Mouse (Mus musculus) kidney, postnatal 25 days (tissue): ENCODE results near the gene Adamtsl3.

ENCODE experiments used
- DNase-seq, 2 experiments: peaks; one replicate each; pipeline ENCODE4 v3.0.0; 2021; ENCODE audit warnings: mixed read lengths in 2 of 2

Gene Adamtsl3

DNA sequence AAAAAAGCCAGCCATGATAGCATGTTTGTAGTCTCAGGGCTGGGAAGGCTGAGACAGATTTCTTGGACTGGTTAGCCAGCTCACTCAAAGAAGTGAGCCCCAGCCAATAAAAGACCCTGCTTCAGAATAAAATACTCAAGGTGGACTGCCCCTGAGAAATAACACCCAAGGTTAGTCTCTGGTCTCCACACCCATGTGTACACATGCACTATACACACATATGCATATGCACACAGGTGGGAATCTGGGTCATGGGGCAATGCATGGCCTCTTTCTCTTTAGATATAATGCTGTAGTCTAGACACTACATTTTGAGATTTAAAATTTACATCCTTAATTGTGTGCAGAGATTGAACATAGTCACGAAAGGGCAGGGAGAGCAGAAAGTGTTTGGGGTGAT, 88.8 kb downstream of the Adamtsl3 start:
- DNase-seq = no peak

DNA sequence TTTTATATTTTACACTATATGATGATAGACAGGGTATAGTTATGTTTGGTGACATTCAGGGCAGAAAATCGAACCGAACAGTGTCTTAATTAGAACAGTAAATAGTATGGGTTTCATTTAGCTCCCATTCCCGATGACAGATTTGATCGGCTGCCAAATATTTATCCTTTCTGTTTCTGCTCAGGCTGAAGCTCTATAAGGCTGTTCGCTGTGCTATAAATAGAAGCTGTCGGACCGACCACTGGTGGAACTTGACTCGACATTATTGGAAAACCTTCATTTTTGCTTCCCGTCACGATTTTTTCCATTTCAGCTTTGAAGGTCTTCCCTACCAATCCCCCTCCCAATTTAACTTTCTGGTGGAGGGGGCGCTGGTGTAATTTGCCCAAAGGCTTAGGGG, 89.9 kb downstream of the Adamtsl3 start:
- DNase-seq = no peak

DNA sequence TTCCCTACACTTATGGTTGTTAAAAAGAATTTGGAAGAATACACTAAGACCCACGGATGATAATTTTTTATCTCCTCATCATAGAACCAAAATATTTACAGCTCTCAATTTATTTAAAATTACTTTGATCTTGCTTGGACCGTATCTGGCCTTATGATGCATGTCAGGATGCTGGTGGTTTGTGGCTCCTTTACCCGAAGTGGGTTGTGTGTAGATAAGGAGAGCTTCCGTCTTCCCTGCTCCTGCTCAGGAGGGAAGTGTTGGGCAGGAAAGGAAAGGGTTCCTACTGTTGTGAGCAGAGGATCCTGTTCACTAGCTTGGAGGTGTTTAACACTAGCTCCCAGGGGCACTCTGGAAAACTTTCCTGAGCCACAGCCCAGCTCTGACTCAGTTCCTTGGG, 94.0 kb downstream of the Adamtsl3 start:
- DNase-seq = no peak

DNA sequence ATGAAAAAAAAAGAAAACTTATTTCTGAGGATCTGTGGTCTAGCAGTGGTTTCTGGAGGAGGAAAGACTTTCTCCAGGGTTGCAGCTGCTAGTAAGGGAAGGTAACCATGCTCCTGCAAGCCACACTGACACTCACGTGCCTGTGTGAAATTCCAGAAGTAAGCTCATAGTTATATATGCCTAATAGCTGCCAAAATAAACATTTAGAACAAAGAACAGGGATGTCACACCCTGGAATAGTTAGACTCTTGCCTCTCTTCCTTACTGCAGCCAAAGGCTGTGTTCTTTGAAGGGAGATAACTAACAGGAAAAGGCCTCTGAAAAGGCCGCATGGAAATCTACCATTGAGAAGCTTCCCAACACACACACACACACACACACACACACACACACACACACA, 96.1 kb downstream of the Adamtsl3 start:
- no peak for DNase-seq

DNA sequence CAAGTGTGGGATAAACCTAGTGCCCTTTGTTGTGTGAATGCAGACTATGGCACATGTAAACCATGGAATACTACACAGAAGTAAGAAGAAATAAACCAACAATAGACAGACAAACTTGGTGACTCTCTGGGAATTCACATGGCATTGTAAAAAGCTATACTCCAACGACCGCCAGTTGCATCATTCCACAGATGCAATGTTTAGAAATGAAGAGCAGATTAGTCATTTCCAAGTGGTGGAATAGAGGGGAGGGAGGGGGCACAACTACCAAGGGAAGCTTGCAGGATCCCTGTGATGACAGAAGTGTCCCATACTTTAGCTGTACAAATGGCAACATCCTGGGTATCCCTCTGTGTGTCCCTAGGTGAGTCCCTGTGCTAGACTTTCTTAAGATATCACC, 97.7 kb downstream of the Adamtsl3 start:
- no peak for DNase-seq

DNA sequence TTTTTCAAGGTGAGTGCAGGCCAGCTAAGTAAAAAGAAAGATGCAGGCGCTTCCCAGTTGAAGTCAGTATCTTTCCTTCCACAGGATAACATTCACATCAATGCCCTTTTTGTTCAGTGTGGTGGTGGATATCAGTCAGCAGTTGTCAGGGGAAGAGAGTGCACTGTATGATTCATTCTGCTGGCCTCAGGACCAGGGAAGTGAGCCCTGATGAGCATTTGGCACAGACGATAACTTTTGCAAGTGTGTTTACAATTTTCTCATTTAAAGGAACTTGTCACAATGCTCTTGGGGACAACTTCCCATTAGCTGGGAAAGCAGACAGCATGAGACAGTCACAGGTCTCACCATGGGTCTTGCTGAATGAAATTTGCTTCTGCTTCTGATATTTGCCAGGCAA, 122.9 kb downstream of the Adamtsl3 start:
- no peak for DNase-seq

DNA sequence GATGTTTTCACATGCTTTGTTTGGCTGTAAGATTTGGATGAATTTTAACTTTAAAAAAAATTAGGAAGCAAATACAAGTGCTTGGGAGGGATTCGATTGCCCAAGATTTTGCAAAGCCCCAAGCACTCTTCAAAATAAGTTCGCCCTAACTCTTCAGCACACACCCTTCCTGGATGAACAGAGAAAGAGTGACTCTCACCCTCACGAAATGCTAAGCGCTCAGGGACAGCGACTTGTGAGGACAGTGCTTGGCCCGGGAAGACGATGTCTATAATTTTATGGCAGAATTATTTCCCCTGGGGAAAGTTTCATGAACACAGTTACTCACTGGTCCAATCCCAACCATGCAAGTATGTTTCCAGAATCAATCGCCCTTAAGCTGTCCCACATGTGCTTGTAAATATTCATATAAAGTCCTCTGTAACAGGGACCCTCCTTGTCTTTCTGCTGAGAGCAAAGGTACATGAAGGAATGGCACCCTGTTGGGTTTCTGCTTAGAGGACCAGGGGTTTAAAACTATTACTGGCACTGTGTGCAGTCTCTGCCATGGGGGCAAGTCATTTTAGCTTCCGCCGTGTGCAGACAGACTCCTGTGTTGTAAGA, 127.5 kb downstream of the Adamtsl3 start:
- no peak for DNase-seq

DNA sequence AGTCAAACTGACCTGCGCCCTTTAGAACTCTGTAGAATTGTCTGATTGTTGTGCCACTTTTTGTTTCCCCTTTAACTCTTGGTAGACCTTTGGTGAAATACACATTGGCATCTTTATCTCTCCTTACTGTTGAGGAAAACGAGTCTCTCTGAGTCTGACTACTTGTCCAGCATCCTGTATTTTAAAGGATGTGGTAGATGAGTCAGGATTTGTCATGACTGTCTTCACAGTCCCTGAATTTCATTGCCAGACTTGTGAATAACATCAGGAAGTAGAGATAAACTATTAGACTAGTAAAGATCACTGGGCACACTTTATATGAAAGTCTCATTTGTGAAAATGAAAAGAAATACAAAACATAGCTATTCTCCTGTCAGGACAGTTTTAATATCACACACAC, 128.9 kb downstream of the Adamtsl3 start:
- DNase-seq = no peak

DNA sequence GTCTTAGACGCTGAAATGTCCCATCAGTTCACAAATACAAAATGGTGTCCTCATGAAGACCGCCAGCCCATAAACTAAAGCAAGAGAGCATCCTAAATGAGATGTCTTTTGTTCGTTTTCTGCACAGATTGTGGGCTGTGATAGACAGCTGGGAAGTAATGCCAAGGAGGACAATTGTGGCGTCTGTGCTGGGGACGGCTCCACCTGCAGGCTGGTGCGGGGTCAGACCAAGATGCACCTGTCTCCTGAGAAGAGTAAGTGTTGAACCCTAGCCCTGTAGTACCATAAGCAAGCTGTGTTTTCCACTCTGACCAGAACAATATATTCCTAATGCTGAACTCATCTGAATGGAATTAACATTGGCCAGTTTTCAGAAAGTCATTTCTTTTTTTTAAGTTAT, 129.9 kb downstream of the Adamtsl3 start:
- DNase-seq = no peak

DNA sequence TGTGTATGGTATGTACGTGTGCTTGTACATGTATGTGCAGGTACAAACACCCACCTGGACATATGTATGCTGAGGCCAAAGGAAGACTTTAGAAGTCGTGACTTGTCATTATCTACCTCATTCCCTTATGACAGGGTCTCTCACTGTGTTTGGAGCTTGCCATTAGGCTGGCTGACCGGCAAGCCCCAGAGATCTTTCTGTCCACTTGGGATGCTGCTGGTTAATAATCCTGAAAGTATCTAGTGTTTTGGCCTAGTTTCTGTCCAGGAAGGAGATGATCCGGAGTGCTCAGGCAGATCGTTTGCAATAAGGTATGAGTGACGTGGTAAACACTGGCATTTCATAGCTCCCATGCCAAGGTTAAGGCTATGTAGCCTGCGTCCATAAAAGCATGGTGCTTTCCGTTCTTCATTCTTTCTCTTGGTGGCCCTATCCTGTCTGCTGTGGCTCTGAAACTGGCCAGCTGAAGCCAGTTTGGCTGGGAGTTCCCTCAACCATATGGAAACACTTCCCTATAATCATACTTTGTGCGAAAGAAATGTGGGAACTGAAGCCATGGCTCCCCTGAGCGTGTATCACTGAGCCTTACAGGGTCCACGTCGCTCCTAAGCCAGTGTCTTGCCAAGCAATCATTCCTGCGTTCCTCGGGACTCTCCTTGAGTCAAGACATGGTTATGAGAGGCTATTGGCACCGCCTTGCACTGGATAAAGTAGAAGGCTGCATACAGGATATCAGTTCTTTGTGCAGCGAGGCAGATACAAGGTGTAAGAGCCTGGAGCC, 141.1 kb downstream of the Adamtsl3 start:
- no peak for DNase-seq

DNA sequence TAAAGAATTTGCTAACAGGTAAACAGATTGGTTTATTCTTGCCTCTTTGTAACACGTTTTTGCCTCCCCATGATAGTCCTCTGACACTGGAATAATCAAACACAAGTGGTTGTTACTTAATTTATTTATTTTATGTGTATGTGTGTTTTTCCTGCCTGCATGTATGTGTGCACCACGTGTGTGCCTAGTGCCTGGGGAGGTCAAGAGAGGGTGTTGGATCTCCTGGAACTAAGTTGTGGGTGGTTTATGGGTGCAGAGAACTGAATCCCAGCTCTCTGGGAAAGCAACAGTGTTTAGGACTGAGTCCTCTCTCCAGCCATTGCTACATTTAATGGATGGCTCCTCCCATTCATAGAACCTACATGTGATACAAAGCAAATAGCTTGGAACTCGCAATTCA, 143.0 kb downstream of the Adamtsl3 start:
- no peak for DNase-seq

DNA sequence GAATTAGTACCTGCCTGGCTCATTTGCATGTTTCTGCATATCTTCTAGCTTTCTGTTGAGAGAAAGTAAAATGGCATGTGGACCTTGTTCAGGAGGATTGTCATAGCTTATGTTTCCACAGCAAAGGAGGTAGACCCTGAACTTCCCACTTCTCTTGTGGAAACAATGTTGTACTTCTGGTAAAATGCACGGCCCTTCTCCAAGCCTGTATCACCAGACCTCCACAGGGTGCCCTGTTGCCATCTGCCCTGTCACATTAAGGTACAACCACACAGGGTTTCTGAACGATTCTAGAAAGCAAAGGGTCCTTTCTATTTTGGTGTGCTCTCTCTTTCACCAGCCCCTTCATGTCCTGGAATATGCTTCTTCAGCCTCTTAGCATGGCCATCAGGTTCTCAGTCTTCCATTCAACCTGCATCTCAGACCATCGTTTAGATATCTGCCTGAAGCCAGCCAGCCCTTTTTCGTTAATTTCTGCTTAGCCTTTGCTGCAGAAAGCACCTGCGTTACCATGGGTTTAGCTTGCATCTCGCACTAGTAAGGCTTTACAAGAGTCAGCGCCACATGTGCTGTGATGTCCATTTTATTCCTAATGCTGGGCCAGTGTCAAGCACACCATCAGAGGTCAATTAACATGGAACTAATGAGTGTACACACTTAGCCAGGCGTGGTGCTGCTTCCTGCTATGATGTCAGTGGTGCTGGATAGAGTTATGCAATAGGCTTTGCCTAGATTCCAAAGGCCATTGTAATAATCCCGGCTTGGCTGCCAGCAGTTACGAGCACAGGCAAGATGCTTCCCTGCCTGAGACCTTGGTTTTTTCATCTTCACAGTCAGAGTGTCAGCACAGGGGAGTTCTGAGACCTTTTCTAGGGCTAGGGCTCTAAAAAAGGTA, 143.6 kb downstream of the Adamtsl3 start:
- peak in 1 of 2 experiments; percentile 9 for DNase-seq

DNA sequence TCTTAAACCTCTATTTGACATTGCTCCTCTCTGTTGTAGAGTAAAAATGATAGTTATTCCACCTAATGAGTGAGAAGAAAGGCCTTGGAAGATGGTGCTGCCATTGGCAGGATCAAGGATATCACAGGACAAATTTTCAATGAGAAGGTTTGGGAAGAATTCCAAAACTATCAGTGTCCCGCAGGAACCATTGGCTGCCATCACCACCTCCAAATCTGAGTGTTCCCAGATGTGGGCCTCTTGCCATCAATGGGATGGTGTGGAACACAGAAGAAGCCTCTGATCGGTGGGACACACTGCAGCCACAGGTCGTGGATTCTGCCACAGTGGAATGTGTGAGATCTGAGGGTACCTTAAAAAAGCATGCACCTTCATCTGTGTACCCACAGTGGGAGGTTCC, 147.9 kb downstream of the Adamtsl3 start:
- DNase-seq = no peak

DNA sequence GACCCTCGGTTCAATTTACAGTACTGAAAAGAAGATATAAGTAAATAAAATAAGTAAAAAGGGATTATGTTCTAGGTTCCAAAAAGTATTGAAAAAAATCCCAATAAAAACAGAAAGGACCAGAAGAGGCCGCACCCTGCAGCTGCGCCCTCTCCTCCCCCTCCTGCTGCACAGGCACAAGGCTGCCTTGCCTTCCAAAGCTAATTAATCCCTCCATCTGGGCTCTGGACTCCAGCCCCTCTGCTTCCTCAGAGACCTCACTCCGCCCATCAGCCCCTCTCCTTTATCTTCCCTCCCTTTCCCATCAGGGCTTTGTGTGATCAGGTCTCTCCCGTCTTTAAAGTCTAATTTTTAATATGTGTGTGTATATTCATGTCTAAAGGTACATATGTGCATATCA, 149.3 kb downstream of the Adamtsl3 start:
- no peak for DNase-seq

DNA sequence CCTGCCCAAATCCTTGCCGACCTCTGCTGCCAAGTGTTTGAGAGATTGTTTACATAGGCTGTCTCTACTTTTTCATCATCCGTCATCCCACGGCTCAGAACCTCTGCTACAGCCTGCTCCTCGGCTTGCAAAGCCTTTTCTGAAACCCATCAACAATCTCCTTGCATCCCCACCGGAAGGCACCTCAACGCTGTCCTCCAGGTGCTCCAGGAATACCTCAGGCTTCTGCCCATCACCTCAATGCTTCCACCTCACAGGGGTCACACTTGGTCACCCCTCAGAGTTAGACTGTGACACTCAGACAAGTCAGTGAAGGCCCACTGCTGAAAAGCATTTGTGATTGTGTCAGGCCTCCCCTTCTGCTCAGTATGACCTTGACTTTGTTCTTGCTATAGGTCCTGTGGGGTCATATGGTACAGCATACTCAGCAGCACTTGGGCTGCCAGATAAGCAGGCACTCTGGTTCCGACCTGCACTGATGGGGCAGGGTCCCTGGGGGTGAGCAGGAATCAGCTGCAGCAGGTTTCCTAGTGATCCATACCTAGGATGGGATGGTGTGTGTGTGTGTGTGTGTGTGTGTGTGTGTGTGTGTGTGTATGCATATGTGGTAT, 150.0 kb downstream of the Adamtsl3 start:
- no peak for DNase-seq

DNA sequence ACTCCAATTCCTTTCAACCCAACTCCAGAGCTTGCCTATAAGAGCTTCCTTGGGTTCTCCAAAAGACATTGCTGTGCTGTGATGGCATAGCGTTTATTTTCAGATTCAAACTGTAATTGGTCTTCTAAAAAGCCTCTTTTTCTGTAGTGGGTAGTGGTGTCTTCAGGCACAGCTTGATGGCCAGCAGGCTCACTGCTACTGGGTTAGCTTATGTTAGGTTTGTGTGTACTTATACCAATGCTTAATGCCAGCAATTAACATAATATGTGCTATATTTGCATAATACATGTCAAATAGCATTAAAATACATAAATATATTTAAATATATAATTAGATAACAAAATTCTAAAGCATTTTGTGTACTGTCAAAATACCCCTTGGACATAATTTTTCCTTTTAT, 155.5 kb downstream of the Adamtsl3 start:
- no peak for DNase-seq

DNA sequence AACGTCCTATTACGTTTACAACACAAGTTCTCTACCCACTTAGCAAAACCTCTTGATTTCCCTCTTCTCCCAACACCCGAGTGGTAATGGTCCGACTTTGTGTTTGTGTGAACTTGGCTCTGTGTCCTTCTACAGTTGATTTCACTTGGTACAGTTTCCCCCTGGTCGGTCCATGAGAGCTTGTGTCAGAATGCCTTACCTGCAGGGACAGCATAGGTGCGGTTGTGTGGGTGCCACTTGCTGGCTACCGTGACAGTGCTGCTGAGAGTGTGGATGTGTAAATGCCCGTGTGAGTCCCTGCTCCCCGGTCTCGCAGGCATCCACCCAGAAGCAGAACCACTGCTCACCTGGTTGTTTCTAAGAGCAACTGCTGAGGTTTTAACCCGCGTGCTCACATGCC, 157.4 kb downstream of the Adamtsl3 start:
- DNase-seq = no peak

DNA sequence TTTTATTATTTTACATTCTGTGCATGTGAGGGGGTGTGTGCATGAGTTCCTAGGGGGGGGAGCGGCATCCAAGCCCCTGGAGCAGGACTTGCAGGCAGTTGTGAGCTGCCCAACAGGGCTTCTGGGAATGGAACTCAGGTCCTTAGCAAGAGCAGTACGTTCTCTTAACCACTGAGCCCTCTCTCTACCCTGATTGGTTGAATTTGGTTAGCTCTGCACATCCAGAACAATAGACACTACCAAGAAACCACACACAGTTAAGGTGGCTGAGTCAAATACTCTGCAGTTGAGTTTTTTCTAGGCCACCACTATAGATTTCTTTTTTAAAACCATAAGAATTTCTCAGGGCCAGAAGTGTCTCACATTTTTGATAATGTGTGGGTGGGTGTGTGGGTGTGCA, 158.7 kb downstream of the Adamtsl3 start:
- DNase-seq = no peak

DNA sequence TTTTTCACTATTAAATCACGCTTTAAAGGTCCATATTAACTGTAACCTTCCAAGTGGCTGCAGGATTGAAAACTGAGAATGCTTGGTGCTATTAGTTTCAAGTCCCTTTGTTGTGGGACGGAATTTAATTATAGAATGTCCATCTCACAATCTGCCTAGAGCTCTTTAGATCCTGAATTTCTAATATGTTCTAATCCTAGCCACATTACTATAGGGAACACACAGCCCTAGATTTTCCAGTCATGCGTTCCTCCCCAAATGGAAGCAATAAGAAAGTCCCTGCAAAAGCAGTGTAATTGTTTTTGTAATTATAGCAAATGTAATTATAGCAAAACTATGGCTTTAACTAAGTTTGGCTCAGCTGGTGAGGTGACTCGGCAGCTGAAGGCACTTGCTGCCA, 161.6 kb downstream of the Adamtsl3 start:
- no peak for DNase-seq

DNA sequence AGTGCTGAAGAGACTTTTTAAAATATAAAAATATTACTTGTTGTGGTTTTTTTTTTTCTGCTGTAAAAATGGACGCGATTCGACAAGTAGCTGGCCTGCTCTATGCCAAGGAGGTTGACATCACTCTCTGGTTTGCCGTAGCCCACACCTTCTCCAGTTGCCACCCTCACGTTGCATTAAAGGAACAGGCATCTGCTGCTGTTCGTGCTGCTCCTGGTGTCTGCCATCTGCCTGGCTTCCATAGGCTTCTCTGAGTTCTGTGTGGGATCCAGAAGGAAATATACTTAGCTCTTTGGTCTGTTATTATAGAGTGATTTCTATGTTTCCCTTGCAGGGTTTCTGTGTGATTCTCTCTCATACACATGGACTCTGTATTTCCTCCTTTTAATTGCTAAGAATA, 165.8 kb downstream of the Adamtsl3 start:
- no peak for DNase-seq

DNA sequence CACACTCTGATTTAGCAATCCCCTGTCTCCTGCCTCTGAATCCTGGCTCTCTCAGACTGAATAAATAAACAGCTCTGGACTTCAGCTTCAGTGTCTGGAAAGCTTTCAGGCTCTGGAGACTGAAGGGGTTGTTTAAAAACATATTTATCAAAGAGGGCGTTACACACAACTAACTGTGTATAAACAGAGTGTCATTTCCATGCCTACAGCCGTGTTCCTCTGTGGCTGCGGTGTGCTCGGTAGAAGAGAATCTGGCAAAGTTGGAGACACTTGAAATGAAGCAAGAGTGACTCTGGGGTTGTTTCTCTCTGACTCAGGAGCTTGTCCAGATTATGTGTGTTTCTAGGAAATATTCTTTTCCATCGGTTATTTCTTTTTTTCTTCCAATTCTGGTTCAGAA, 167.0 kb downstream of the Adamtsl3 start:
- no peak for DNase-seq

DNA sequence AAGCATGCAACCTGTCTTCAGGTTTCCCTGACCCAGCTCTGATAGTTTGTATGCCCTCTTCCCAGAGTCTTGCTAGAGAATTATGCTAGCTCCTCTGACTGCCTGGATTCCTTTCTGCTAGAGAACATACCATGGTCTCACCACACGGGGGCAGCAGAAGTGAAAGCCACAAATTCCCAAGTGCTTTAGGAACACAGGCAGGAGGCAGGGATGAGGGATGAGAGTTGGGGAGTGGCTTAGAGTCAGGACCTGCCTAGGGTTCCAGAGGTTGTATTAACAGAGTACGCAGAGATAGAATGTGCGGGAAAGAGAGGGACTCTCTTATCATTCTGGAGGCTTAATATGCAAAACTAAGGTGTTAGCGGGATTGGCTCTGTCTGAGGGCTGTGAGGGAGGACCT, 168.6 kb downstream of the Adamtsl3 start:
- DNase-seq = peak; percentile 48 to 60

DNA sequence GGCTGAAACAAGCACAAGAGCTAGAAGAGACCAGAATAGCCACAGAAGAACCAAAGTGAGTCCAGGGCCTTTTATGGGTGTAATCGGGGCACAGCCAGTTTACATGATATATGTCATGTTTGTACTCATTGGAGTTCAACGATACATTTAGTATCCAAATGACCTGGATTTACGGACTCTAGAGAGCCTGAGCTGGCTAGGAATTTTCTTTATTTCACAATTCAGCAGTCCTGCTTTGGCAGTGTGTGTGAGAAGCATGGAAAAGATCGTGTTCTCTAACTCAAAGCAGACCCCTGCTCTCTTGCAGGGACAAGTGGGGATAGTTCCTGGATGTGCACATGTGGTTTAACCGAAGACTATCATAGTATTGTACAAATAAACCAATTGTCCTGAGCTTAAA, 195.1 kb downstream of the Adamtsl3 start:
- DNase-seq = no peak
